Mouse (Mus musculus): ENCODE data around the gene B4galt3. TPM values are rescaled to one million over a fixed set of nuclear protein-coding genes. Genes with fewer than 3 reads are reported as not detected.

B4galt3 gene
- 92.6 and 98.6 TPM in 2 replicates for polyA plus RNA-seq (2015; fragmentation: Nextera tagmentation; extraction: Ambion mirVana)

GRCm38 (mm10) chr1:171269848-171270572 is at the start of gene B4galt3:
Gene B4galt3, plus strand, starts transcription at chr1:171270328.
- no peaks in the 10 kb centered on the region for H3K27me3 ChIP-seq (ENCODE audit: control insufficient read depth, insufficient read depth, low read depth, low read length)
- peak within 1 kb of the TSS; percentile 77 for H3K4me3 ChIP-seq (ENCODE audit: low read length)
- H3K36me3 ChIP-seq (ENCODE audit: control insufficient read depth, insufficient read depth, low read length), result peaks cover 21% of the 10 kb centered on the region
- H3K9ac ChIP-seq (ENCODE audit: low read length), result peak within 1 kb of the TSS; percentile 81
- peak; percentile 96 for ATAC-seq (ENCODE audit: low read depth)
- peaks cover 15% of the 10 kb centered on the region for H3K4me1 ChIP-seq (replicated peaks; ENCODE audit: control insufficient read depth, insufficient read depth, low read length)
- H3K27ac ChIP-seq (ENCODE audit: low read length), result peak within 1 kb of the TSS; percentile 80
- no peaks in the 10 kb centered on the region for H3K9me3 ChIP-seq (ENCODE audit: control insufficient read depth, low read length)
- H3K4me2 ChIP-seq (ENCODE audit: low read depth, low read length), result peak within 1 kb of the TSS; percentile 73
- 4% methylated on average over 36 of the region's 36 CpGs for WGBS

- 6% methylated on average over 10 of the region's 10 CpGs for WGBS
- Histone ChIP-seq H3K9ac (ENCODE audit: low read length) (0 out of 2 replicates have a peak overlapping the region, but pooled peaks have one; percentile 10), H3K4me3 (ENCODE audit: low read length) (peak overlapping the region; percentile 77; the same call in 1 of the 2 replicates), H3K9me3 (ENCODE audit: control insufficient read depth, low read length) (no peaks in the 10 kb centered on the region), H3K27me3 (ENCODE audit: control insufficient read depth, insufficient read depth, low read depth, low read length) (no peaks in the 10 kb centered on the region), H3K27ac (ENCODE audit: low read length) (no peak overlapping the region), H3K4me1 (replicated peaks; ENCODE audit: control insufficient read depth, insufficient read depth, low read length) (peaks cover 9% of the 10 kb centered on the region), H3K36me3 (ENCODE audit: control insufficient read depth, insufficient read depth, low read length) (peaks cover 10% of the 10 kb centered on the region), H3K4me2 (ENCODE audit: low read depth, low read length) (peak overlapping the region; percentile 73)
- ATAC-seq (ENCODE audit: low read depth), result 0 out of 2 replicates have a peak, but pooled peaks have one; percentile 9
Observed at GRCm38 (mm10) chr1:171220871-171221270, 49.3 kb upstream of the B4galt3 start.

- Histone ChIP-seq H3K27me3 (ENCODE audit: control insufficient read depth, insufficient read depth, low read depth, low read length) (no peaks in the 10 kb centered on the region), H3K4me2 (ENCODE audit: low read depth, low read length) (peak overlapping the region; percentile 73), H3K9ac (ENCODE audit: low read length) (peak overlapping the region; percentile 58), H3K27ac (ENCODE audit: low read length) (peak overlapping the region; percentile 36; the same call in 1 of the 2 replicates), H3K4me1 (replicated peaks; ENCODE audit: control insufficient read depth, insufficient read depth, low read length) (peaks cover 9% of the 10 kb centered on the region), H3K36me3 (ENCODE audit: control insufficient read depth, insufficient read depth, low read length) (peaks cover 10% of the 10 kb centered on the region), H3K9me3 (ENCODE audit: control insufficient read depth, low read length) (no peaks in the 10 kb centered on the region), H3K4me3 (ENCODE audit: low read length) (peak overlapping the region; percentile 77)
- 4% methylated on average over 22 of the region's 22 CpGs for WGBS
- no peak; the same call in 1 of the 2 replicates for ATAC-seq (ENCODE audit: low read depth)
Observed at GRCm38 (mm10) chr1:171221281-171222193, 48.6 kb upstream of the B4galt3 start.

- WGBS, result under 1% methylated on average over 28 of the region's 28 CpGs
- peaks cover 10% of the 10 kb centered on the region for H3K36me3 ChIP-seq (ENCODE audit: control insufficient read depth, insufficient read depth, low read length)
- peaks cover 9% of the 10 kb centered on the region for H3K4me1 ChIP-seq (replicated peaks; ENCODE audit: control insufficient read depth, insufficient read depth, low read length)
- peak within 1 kb of the TSS; percentile 67 for H3K9ac ChIP-seq (ENCODE audit: low read length)
- peak; percentile 99 for ATAC-seq (ENCODE audit: low read depth)
- H3K27ac ChIP-seq (ENCODE audit: low read length), result peak within 1 kb of the TSS; percentile 82
- H3K27me3 ChIP-seq (ENCODE audit: control insufficient read depth, insufficient read depth, low read depth, low read length), result no peaks in the 10 kb centered on the region
- peak within 1 kb of the TSS; percentile 77 for H3K4me3 ChIP-seq (ENCODE audit: low read length)
- H3K4me2 ChIP-seq (ENCODE audit: low read depth, low read length), result peak within 1 kb of the TSS; percentile 73
- no peaks in the 10 kb centered on the region for H3K9me3 ChIP-seq (ENCODE audit: control insufficient read depth, low read length)
Observed at GRCm38 (mm10) chr1:171222238-171223155, 47.6 kb upstream of the B4galt3 start, which contains the start of gene Tomm40l. Gene Tomm40l, minus strand, starts transcription at chr1:171222514.

GRCm38 (mm10) chr1:171223168-171223567 is 47.0 kb upstream of the B4galt3 start:
- H3K9ac ChIP-seq (ENCODE audit: low read length), result peak overlapping the region; percentile 67
- no peaks in the 10 kb centered on the region for H3K27me3 ChIP-seq (ENCODE audit: control insufficient read depth, insufficient read depth, low read depth, low read length)
- WGBS, result 69% methylated on average over 6 of the region's 6 CpGs
- no peaks in the 10 kb centered on the region for H3K9me3 ChIP-seq (ENCODE audit: control insufficient read depth, low read length)
- H3K36me3 ChIP-seq (ENCODE audit: control insufficient read depth, insufficient read depth, low read length), result peaks cover 10% of the 10 kb centered on the region
- H3K4me1 ChIP-seq (replicated peaks; ENCODE audit: control insufficient read depth, insufficient read depth, low read length), result peaks cover 9% of the 10 kb centered on the region
- H3K27ac ChIP-seq (ENCODE audit: low read length), result peak overlapping the region; percentile 82
- no peak for ATAC-seq (ENCODE audit: low read depth)
- H3K4me2 ChIP-seq (ENCODE audit: low read depth, low read length), result peak overlapping the region; percentile 57
- H3K4me3 ChIP-seq (ENCODE audit: low read length), result peak overlapping the region; percentile 77

- no peak for ATAC-seq (ENCODE audit: low read depth)
- WGBS, result 61% methylated on average over 2 of the region's 2 CpGs
Observed at GRCm38 (mm10) chr1:171223796-171224195, 46.3 kb upstream of the B4galt3 start.

GRCm38 (mm10) chr1:171224857-171225256 is 45.3 kb upstream of the B4galt3 start, which contains the start of gene Apoa2:
Gene Apoa2, plus strand, starts transcription at chr1:171225054.
- H3K9me3 ChIP-seq (ENCODE audit: control insufficient read depth, low read length), result no peaks in the 10 kb centered on the region
- no peak within 1 kb of the TSS for H3K9ac ChIP-seq (ENCODE audit: low read length)
- peaks cover 9% of the 10 kb centered on the region for H3K4me1 ChIP-seq (replicated peaks; ENCODE audit: control insufficient read depth, insufficient read depth, low read length)
- H3K4me3 ChIP-seq (ENCODE audit: low read length), result no peak within 1 kb of the TSS
- no peaks in the 10 kb centered on the region for H3K27me3 ChIP-seq (ENCODE audit: control insufficient read depth, insufficient read depth, low read depth, low read length)
- WGBS, result 65% methylated on average over 5 of the region's 5 CpGs
- H3K4me2 ChIP-seq (ENCODE audit: low read depth, low read length), result no peak within 1 kb of the TSS
- no peak for ATAC-seq (ENCODE audit: low read depth)
- peaks cover 2% of the 10 kb centered on the region for H3K36me3 ChIP-seq (ENCODE audit: control insufficient read depth, insufficient read depth, low read length)
- H3K27ac ChIP-seq (ENCODE audit: low read length), result no peak within 1 kb of the TSS

More at GRCm38 (mm10) chr1:171223796-171224195, 46.3 kb upstream of the B4galt3 start:
- Histone ChIP-seq H3K9ac (ENCODE audit: low read length) (no peak overlapping the region), H3K27ac (ENCODE audit: low read length) (no peak overlapping the region), H3K4me3 (ENCODE audit: low read length) (no peak overlapping the region), H3K36me3 (ENCODE audit: control insufficient read depth, insufficient read depth, low read length) (peaks cover 10% of the 10 kb centered on the region), H3K4me1 (replicated peaks; ENCODE audit: control insufficient read depth, insufficient read depth, low read length) (peaks cover 9% of the 10 kb centered on the region), H3K27me3 (ENCODE audit: control insufficient read depth, insufficient read depth, low read depth, low read length) (no peaks in the 10 kb centered on the region), H3K9me3 (ENCODE audit: control insufficient read depth, low read length) (no peaks in the 10 kb centered on the region), H3K4me2 (ENCODE audit: low read depth, low read length) (no peak overlapping the region)

GRCm38 (mm10) chr1:171226780-171227179 is 43.3 kb upstream of the B4galt3 start:
- ATAC-seq (ENCODE audit: low read depth), result no peak

More at GRCm38 (mm10) chr1:171226780-171227179, 43.3 kb upstream of the B4galt3 start:
- no peak overlapping the region for H3K27ac ChIP-seq (ENCODE audit: low read length)
- H3K4me2 ChIP-seq (ENCODE audit: low read depth, low read length), result no peak overlapping the region
- H3K27me3 ChIP-seq (ENCODE audit: control insufficient read depth, insufficient read depth, low read depth, low read length), result no peaks in the 10 kb centered on the region
- no peaks in the 10 kb centered on the region for H3K9me3 ChIP-seq (ENCODE audit: control insufficient read depth, low read length)
- 58% methylated on average over 4 of the region's 4 CpGs for WGBS
- H3K9ac ChIP-seq (ENCODE audit: low read length), result no peak overlapping the region
- no peaks in the 10 kb centered on the region; the same call in 1 of the 2 replicates for H3K4me1 ChIP-seq (replicated peaks; ENCODE audit: control insufficient read depth, insufficient read depth, low read length)
- no peaks in the 10 kb centered on the region for H3K36me3 ChIP-seq (ENCODE audit: control insufficient read depth, insufficient read depth, low read length)
- no peak overlapping the region for H3K4me3 ChIP-seq (ENCODE audit: low read length)
